Mouse (Mus musculus) liver, embryonic 14.5 days (tissue): ENCODE results near the gene Rpl7a. TPM values are rescaled to one million over a fixed set of nuclear protein-coding genes. Genes with fewer than 3 reads are reported as not detected.

ENCODE experiments used
- ATAC-seq: fragments of 200-750 bp; cut with Nextera tagmentation; 2 replicates; pipeline ENCODE4 v1.8.0; 2017; ENCODE audit warnings: moderate number of reproducible peaks, mild to moderate bottlenecking, moderate library complexity; ENCODE audit not compliant: insufficient read depth
- DNase-seq, 3 experiments: peaks; one replicate each; pipeline ENCODE4 v3.0.0-alpha.2; 2012 to 2013; ENCODE audit warnings: low read depth in 3 of 3, low spot score in 3 of 3
- H3K27ac ChIP-seq: fragments of 300-500 bp; sonication (generic); 2 replicates; pipeline ENCODE4 v1.5.1; 2014; ENCODE audit warnings: moderate library complexity, mild to moderate bottlenecking, control low read depth, inconsistent platforms
- H3K27me3 ChIP-seq: fragments of 300-500 bp; sonication (generic); 2 replicates; pipeline ENCODE4 v1.6.1; 2014; ENCODE audit warnings: mild to moderate bottlenecking, low read length, moderate library complexity; ENCODE audit not compliant: control insufficient read depth, insufficient read depth
- H3K36me3 ChIP-seq: fragments of 300-500 bp; sonication (generic); replicated peaks from 2 replicates; pipeline ENCODE4 v1.6.1; 2014; ENCODE audit warnings: low read depth; ENCODE audit not compliant: control insufficient read depth, insufficient read depth
- H3K4me1 ChIP-seq, 2 experiments: fragments of 200-500 bp in 1 of 2; fragments of 300-500 bp in 1 of 2; sonication (generic) in 1 of 2; replicated peaks; 2 replicates each; pipeline ENCODE4 v1.6.1; 2012 to 2014; ENCODE audit warnings: antibody characterized with exemption in 1 of 2, inconsistent platforms in 1 of 2, low read length in 1 of 2; ENCODE audit not compliant: control insufficient read depth in 2 of 2, insufficient read depth in 2 of 2
- H3K4me2 ChIP-seq: fragments of 300-500 bp; sonication (generic); 2 replicates; pipeline ENCODE4 v1.6.1; 2014; ENCODE audit warnings: low read depth, mild to moderate bottlenecking, control low read depth, moderate library complexity
- H3K4me3 ChIP-seq, 2 experiments: fragments of 200-500 bp in 1 of 2; fragments of 300-500 bp in 1 of 2; sonication (generic) in 1 of 2; 2 replicates each; pipeline ENCODE4 v1.5.1; 2012 to 2014; ENCODE audit warnings: low read depth in 2 of 2, low read length in 2 of 2, mild to moderate bottlenecking in 2 of 2, control low read depth in 1 of 2, inconsistent platforms in 1 of 2, moderate library complexity in 1 of 2; ENCODE audit not compliant: insufficient read depth in 1 of 2
- H3K9ac ChIP-seq: fragments of 300-500 bp; sonication (generic); replicated peaks from 2 replicates; pipeline ENCODE4 v1.6.1; 2014; ENCODE audit warnings: mild to moderate bottlenecking, control low read depth, moderate library complexity
- H3K9me3 ChIP-seq: fragments of 300-500 bp; sonication (generic); 2 replicates; pipeline ENCODE4 v1.6.1; 2016; ENCODE audit warnings: low read length, mixed read lengths; ENCODE audit not compliant: control insufficient read depth
- CTCF ChIP-seq: IDR thresholded peaks from 2 replicates; pipeline ENCODE4 v1.5.1; 2016; ENCODE audit warnings: antibody characterized with exemption, low read depth, control low read depth
- EP300 ChIP-seq: IDR thresholded peaks from 2 replicates; pipeline ENCODE4 v1.6.1; 2016; ENCODE audit warnings: antibody characterized with exemption, low read depth
- WGBS: fragments of 180-500 bp; shearing (Covaris S2); extraction: QIAGEN DNeasy Blood & Tissue Kit; methylation state at CpG from one replicate; pipeline ENCODE4 v1.1.7; 2014; ENCODE audit not compliant: insufficient replicate concordance; 5-methylcytosine and 5-hydroxymethylcytosine counted together
- polyA plus RNA-seq, 2 experiments: library from polyadenylated mRNA; depleted of rRNA in 1 of 2; stranded (reverse) in 1 of 2; unstranded in 1 of 2; fragments of >200 nt; fragmentation: Nextera tagmentation in 1 of 2; extraction: Ambion mirVana in 1 of 2; gene quantifications; 2 replicates each; pipeline versions ENCODE4 v1.2.1 to v1.2.3; 2012 to 2014

Gene Rpl7a
- polyA plus RNA-seq, 2 experiments = 504 to 1,309 TPM

DNA sequence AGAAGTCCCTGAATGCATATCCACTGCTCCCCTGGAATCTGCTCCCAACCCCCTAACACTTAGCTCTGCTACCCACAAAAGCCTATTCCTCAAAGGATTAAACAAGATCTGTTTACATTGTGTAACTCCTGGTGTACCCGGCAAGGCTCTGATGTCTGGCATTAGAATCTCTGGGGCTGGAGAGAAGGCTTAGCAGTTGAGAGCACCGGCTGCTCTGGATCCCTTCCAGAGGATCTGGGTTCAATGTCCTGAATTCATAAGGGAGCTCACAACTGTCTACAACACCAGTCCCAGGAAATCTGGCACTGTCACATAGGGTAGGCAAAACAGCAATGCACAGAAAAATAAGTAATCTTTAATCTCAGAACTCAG, 46.9 kb downstream of the Rpl7a start:
- 76% methylated on average over 2 of the region's 2 CpGs for WGBS
- TF ChIP-seq EP300 = no peak
- TF ChIP-seq CTCF = no peak
- H3K4me3 ChIP-seq = no peak overlapping the region
- DNase-seq (no peak), ATAC-seq (peak; percentile 36; the same call in 1 of the 2 replicates)
- H3K27me3 ChIP-seq = no peaks in the 10 kb centered on the region
- H3K4me2 ChIP-seq = no peak overlapping the region
- no peak overlapping the region for H3K9ac ChIP-seq
- H3K27ac ChIP-seq = no peak overlapping the region
- H3K36me3 ChIP-seq = peaks cover 65% of the 10 kb centered on the region
- H3K4me1 ChIP-seq = peaks cover 0 to 15% of the 10 kb centered on the region in 2 experiments; a peak in 3 of 4 replicates
- no peaks in the 10 kb centered on the region for H3K9me3 ChIP-seq

GRCm38 (mm10) chr2:26960756-26961155, 50.2 kb downstream of the Rpl7a start:
- no peak for ATAC-seq
- Histone ChIP-seq H3K4me3 (no peak overlapping the region), H3K27ac (no peak overlapping the region), H3K4me2 (no peak overlapping the region), H3K27me3 (no peaks in the 10 kb centered on the region), H3K36me3 (peaks cover 40% of the 10 kb centered on the region), H3K9me3 (no peaks in the 10 kb centered on the region), H3K4me1 (peaks cover 9 to 26% of the 10 kb centered on the region in 2 experiments), H3K9ac (no peak overlapping the region)
- DNase-seq = no peak
- peak; percentile 49 for TF ChIP-seq CTCF
- no peak for TF ChIP-seq EP300
- 80% methylated on average over 4 of the region's 4 CpGs for WGBS

Other genes starting within 250 kb of the Rpl7a start
- not detected in 2 replicates for gene Lcn4, start 239.5 kb upstream of the Rpl7a start, polyA plus RNA-seq (2012; rRNA removed)
- not detected in 2 replicates for gene Lcn4, start 239.5 kb upstream of the Rpl7a start, polyA plus RNA-seq (2014; fragmentation: Nextera tagmentation; extraction: Ambion mirVana)
- gene Abo, start 45.8 kb upstream of the Rpl7a start, polyA plus RNA-seq (2012; rRNA removed) = not detected in 2 replicates
- not detected in 2 replicates for gene Abo, start 45.8 kb upstream of the Rpl7a start, polyA plus RNA-seq (2014; fragmentation: Nextera tagmentation; extraction: Ambion mirVana)
- 6.2 and 10.6 TPM in 2 replicates for gene Surf6, start 7.9 kb upstream of the Rpl7a start, polyA plus RNA-seq (2012; rRNA removed)
- 6.3 and 7.1 TPM in 2 replicates for gene Surf6, start 7.9 kb upstream of the Rpl7a start, polyA plus RNA-seq (2014; fragmentation: Nextera tagmentation; extraction: Ambion mirVana)
- 13.7 and 15.1 TPM in 2 replicates for gene Med22, start 87 bp upstream of the Rpl7a start, polyA plus RNA-seq (2012; rRNA removed)
- 10.4 and 11.4 TPM in 2 replicates for gene Med22, start 87 bp upstream of the Rpl7a start, polyA plus RNA-seq (2014; fragmentation: Nextera tagmentation; extraction: Ambion mirVana)
- gene Surf2, start 5.6 kb downstream of the Rpl7a start, polyA plus RNA-seq (2012; rRNA removed) = 21.0 and 27.2 TPM in 2 replicates
- 20.0 and 21.7 TPM in 2 replicates for gene Surf2, start 5.6 kb downstream of the Rpl7a start, polyA plus RNA-seq (2014; fragmentation: Nextera tagmentation; extraction: Ambion mirVana)
- gene Surf1, start 5.8 kb downstream of the Rpl7a start, polyA plus RNA-seq (2012; rRNA removed) = 23.1 and 25.8 TPM in 2 replicates
- 31.7 and 33.9 TPM in 2 replicates for gene Surf1, start 5.8 kb downstream of the Rpl7a start, polyA plus RNA-seq (2014; fragmentation: Nextera tagmentation; extraction: Ambion mirVana)
- gene Surf4, start 23.2 kb downstream of the Rpl7a start, polyA plus RNA-seq (2012; rRNA removed) = 46.5 and 53.4 TPM in 2 replicates
- 80.3 and 83.1 TPM in 2 replicates for gene Surf4, start 23.2 kb downstream of the Rpl7a start, polyA plus RNA-seq (2014; fragmentation: Nextera tagmentation; extraction: Ambion mirVana)
- gene Stkld1, start 23.3 kb downstream of the Rpl7a start, polyA plus RNA-seq (2012; rRNA removed) = 0.03 and 0.07 TPM in 2 replicates
- 0.10 TPM in 1 of 2 replicates, not detected in the other for gene Stkld1, start 23.3 kb downstream of the Rpl7a start, polyA plus RNA-seq (2014; fragmentation: Nextera tagmentation; extraction: Ambion mirVana)
- gene Rexo4, start 53.6 kb downstream of the Rpl7a start, polyA plus RNA-seq (2012; rRNA removed) = 14.8 and 18.6 TPM in 2 replicates
- 18.0 and 20.1 TPM in 2 replicates for gene Rexo4, start 53.6 kb downstream of the Rpl7a start, polyA plus RNA-seq (2014; fragmentation: Nextera tagmentation; extraction: Ambion mirVana)
- 1.3 and 1.8 TPM in 2 replicates for gene Adamts13, start 62.7 kb downstream of the Rpl7a start, polyA plus RNA-seq (2012; rRNA removed)
- 0.89 and 0.91 TPM in 2 replicates for gene Adamts13, start 62.7 kb downstream of the Rpl7a start, polyA plus RNA-seq (2014; fragmentation: Nextera tagmentation; extraction: Ambion mirVana)
- gene Cacfd1, start 99.2 kb downstream of the Rpl7a start, polyA plus RNA-seq (2012; rRNA removed) = 11.0 and 11.8 TPM in 2 replicates
- gene Cacfd1, start 99.2 kb downstream of the Rpl7a start, polyA plus RNA-seq (2014; fragmentation: Nextera tagmentation; extraction: Ambion mirVana) = 8.8 TPM in 2 replicates
- gene Slc2a6, start 117.2 kb downstream of the Rpl7a start, polyA plus RNA-seq (2012; rRNA removed) = 0.12 and 0.17 TPM in 2 replicates
- 0.20 TPM in 1 of 2 replicates, not detected in the other for gene Slc2a6, start 117.2 kb downstream of the Rpl7a start, polyA plus RNA-seq (2014; fragmentation: Nextera tagmentation; extraction: Ambion mirVana)
- 0.03 TPM in 1 of 2 replicates, not detected in the other for gene Mymk, start 161.4 kb downstream of the Rpl7a start, polyA plus RNA-seq (2012; rRNA removed)
- gene Mymk, start 161.4 kb downstream of the Rpl7a start, polyA plus RNA-seq (2014; fragmentation: Nextera tagmentation; extraction: Ambion mirVana) = not detected in 2 replicates
- gene Adamtsl2, start 168.6 kb downstream of the Rpl7a start, polyA plus RNA-seq (2012; rRNA removed) = 0.31 and 0.47 TPM in 2 replicates
- gene Adamtsl2, start 168.6 kb downstream of the Rpl7a start, polyA plus RNA-seq (2014; fragmentation: Nextera tagmentation; extraction: Ambion mirVana) = 0.25 and 0.53 TPM in 2 replicates
- 0.01 and 0.04 TPM in 2 replicates for gene Fam163b, start 231.7 kb downstream of the Rpl7a start, polyA plus RNA-seq (2012; rRNA removed)
- gene Fam163b, start 231.7 kb downstream of the Rpl7a start, polyA plus RNA-seq (2014; fragmentation: Nextera tagmentation; extraction: Ambion mirVana) = not detected in 2 replicates